Mouse (Mus musculus) 3134 (cell line): ENCODE results near the gene Flot1.

Source experiments
- DNase-seq: peaks from one replicate; pipeline ENCODE4 v3.0.0-alpha.2; 2011; ENCODE audit warnings: low spot score; ENCODE audit not compliant: insufficient read length; ENCODE audit errors: extremely low read depth

Flot1 gene

DNA sequence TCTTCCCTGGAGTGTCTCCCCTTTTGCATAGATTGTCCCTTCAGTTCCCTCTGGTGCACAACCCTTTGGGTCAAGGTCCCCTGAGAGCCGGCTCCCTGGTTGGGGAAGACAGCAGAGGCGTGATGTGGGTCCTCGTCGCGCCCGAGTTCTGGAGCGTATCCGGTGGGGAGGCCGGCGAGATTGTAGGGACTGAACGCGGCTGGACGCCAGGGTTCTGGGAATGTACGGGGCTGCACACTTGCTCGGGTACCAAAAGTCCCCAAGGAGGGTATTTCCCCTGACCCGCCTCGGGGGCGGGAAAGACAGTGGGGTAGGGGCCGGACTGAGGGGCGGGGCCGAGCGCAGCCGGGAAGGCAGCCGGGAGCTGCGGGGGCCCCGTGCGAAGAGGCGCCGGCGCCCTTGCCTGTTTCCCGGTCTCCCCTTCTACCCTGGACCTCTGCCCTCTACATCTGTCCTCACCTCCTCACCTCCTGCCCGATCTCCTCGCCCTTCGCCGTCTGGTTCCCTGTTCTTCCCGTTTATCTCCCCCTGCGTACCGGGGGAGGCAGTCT is 43.3 kb downstream of the Flot1 start:
- DNase-seq = peak; percentile 79

GRCm38 (mm10) chr17:35866911-35867890 is 44.2 kb downstream of the Flot1 start:
- peak; percentile 64 for DNase-seq

DNA sequence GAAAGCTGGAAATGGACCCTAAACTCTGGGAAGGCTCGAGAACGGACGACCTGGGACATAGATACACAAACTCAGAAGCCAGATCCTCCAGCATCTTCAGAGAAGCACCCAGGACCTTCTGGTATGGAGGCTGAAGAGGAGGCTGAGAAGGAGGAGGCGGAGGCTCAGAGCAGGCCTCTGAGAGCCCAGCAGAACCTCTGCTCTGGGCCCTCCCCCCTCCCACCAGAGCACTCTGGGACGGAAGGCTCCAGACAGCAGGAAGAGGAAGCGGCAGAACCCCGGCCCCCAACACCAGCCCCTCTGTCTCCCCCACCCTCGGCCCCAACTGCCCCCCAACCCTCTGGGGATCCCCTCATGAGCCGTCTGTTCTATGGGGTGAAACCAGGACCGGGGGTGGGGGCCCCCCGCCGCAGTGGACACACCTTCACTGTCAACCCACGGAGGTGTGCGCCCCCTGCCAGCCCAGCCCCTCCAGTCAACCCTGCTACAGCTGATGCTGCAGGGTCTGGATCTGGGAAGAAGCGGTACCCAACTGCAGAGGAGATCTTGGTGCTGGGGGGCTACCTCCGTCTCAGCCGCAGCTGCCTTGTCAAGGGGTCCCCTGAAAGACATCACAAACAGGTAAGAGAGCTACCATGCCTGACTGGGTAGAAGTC is 45.3 kb downstream of the Flot1 start:
- DNase-seq = peak; percentile 46

- DNase-seq = no peak
Observed at GRCm38 (mm10) chr17:35868961-35869345, 45.9 kb downstream of the Flot1 start.

DNA sequence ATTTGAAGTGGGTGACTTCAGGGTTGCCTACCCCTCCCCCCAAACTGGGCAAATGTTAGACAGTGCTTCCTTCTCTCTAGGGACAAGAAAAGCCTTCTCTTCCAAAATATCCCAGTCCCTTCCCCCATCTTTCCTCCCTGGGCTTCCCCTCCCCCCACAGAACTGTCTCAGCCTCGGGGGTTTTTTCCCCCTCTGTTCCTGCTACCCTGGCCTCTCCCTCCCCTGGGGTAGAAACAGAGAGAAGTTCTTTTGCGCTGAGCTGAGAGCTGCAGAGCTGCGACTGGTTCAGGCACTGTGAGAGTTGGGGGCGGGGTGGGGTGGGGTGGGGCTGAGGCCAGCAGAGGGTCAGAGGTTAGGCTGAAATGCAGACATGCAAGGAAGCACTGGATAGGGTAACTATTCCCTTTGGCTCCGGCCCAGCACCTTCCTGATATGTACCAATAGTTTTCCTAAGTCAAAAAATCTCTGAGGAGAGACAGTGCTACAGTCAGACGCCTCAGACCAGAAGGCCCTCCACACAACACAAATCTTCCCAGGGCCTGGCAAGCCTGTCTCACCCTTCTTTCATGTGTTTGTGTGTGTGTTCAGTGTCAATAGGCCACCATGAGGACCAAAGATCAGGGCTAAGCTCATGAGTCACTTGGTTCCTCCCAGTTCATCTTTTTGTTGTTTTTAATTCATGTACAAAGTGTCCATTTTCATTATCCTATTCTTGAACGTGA is 46.5 kb downstream of the Flot1 start:
- peak; percentile 62 for DNase-seq

DNA sequence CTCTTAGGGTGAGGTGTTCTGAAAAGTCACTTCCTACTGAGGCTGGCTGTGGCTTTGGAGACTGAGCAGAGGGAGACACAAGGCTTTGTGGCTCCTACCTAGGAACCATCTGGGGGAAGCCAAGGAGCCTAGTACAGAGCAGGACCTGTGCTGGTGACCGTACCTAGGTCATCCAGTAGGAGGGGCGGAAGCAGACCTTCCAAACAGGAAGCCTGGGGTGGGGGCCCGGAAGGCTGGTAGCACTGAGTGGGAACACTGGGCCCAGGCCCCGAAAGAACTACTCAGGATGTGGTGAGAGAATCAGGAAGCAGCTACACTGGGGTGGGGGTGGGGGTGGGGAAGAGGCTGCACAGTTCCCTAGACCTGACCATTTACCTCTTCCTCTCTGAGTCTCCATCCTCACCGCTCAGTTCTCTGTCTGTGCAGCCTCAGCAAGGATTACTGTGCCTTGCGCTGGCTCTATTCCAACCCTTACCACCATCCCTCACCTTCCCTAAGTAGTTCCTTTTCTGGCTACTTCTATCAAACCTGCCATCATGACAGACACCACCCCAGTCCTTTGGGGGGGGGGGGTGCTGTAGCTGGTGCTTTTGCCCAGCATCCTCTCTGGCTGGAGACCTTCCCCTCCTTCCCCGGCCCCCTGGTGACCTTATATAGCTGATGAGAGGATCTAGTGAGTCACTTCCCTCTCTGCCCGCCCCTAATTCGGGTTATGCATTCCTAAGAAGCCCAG is 47.3 kb downstream of the Flot1 start:
- peak; percentile 86 for DNase-seq

DNA sequence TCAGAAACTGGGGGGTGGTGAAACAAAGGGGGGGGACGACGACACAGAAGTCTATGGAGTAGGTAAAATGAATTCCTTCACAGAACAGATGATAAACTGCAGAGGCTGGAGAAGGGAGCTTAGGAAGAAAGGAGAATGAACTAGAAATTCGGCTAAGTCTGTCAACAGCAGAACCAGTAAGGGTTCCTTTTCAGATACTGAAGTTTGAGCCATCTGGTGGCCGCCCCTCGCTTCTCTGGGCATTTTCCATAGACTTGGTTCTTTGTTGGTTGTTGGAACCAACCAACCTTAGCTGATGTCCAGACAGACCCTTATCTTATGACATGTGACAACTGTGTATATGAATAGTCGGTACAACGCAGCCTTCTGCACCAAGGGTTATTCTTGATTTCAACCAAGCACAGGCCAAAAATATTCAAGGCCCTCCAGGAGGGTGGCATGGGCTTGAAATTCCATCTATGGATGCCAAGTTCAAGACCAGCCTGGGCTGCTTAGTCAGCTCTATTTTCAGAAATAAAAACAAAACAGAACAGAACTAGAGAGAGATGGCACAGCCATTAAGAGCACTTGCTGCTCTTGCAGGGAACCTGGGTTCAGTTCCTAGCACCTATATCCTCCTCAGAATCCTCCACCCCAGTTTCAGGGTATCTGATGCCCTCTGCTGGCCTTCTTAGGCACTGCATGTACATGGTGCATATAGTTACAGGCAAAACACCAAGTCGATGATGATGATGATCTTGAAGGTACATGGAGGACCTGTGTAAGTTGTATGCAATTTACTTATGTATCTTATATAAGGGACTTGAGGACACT is 48.1 kb downstream of the Flot1 start:
- DNase-seq = no peak

- DNase-seq = peak; percentile 81
Observed at GRCm38 (mm10) chr17:35873774-35874519, 50.9 kb downstream of the Flot1 start.

- DNase-seq = no peak
Observed at GRCm38 (mm10) chr17:35874721-35875120, 51.7 kb downstream of the Flot1 start.

DNA sequence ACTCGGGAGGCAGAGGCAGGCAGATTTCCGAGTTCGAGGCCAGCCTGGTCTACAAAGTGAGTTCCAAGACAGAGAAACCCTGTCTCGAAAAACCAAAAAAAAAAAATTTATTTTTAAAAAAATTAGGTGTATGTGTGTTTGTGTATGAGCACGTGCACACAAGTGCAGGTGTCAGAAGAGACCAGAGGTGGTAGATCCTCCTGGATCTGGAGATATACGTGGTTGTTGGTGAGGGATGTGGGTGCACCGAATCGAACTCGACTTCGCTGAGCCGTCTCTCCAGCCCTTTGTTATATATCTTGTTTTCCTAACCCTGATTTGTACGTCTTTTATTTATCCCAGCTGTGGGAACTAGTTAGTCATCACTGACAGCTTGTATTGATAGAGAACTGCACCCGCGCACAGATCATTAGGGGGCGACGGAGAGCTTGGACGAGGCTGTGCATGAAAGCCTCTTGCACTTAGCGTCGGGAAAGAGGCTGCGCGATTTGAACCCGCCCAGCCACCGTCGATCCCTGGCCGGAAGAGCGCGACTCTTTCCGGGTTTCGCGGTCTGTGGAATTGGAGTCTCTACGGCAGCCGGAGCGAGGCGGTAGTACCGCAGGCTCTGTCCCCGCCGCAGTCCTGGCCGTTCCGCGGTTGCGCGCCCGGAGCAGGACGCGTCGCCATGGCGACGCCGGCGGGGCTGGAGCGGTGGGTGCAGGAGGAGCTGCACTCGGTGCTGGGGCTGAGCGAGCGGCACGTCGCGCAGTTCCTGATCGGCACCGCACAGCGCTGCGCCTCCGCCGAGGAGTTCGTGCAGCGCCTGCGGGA is 56.4 kb downstream of the Flot1 start, which contains the start of gene Dhx16:
TSS of gene Dhx16 (plus strand) at position 575 of the 813 bp plus-strand sequence.
- peak; percentile 97 for DNase-seq
